Mouse (Mus musculus): ENCODE measurements at regions not wholly inside any gene's neighbourhood (a gene's known extent, or its start where the extent isn't known, plus 50 kb on each side); places are given as distances from the start of the nearest gene placed in this dataset.

DNA sequence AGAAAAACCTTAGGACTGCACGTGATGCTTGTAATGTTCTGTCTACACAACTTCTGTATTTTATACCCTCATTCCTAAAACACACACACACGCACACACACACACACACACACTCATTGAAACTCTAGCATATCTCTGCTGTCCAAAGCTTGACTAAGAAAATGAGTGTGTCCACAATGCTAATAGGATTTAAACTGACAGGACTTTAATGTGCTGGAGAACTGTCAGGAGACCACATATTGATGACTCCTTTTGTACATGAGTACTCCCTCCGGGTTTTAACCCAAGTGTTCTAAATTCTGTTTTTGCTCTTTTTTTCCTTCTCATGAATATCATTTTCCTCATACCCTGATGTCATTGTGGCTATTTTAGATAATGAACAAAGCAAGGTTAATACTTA lies 283.4 kb downstream of the Kctd12 start:
- no peaks in the 10 kb centered on the region for H3K27me3 ChIP-seq (ENCODE audit: control insufficient read depth, insufficient read depth, low read length)
- H3K4me3 ChIP-seq (ENCODE audit: control insufficient read depth, insufficient read depth, low read length), result no peak overlapping the region
- H3K4me1 ChIP-seq (replicated peaks; ENCODE audit: control insufficient read depth, insufficient read depth, low read length), result no peaks in the 10 kb centered on the region
- H3K36me3 ChIP-seq (ENCODE audit: control insufficient read depth, insufficient read depth, low read length), result no peaks in the 10 kb centered on the region
- 88% methylated on average over 3 of the region's 3 CpGs for WGBS
- H3K27ac ChIP-seq (ENCODE audit: control insufficient read depth, insufficient read depth, low read length), result no peak overlapping the region
- TF ChIP-seq POLR2A (IDR thresholded peaks at IDR 0.05; ENCODE audit: control insufficient read depth, extremely low read depth, insufficient read depth, low read length, poor library complexity) (no peak), CTCF (IDR thresholded peaks at IDR 0.05; ENCODE audit: borderline replicate concordance, control insufficient read depth, extremely low read depth, insufficient read depth, low read length, poor library complexity) (no peak)
- DNase-seq, result no peak

- Histone ChIP-seq H3K4me3 (ENCODE audit: control insufficient read depth, insufficient read depth, low read length) (no peak overlapping the region), H3K27me3 (ENCODE audit: control insufficient read depth, insufficient read depth, low read length) (no peaks in the 10 kb centered on the region), H3K27ac (ENCODE audit: control insufficient read depth, insufficient read depth, low read length) (no peak overlapping the region), H3K36me3 (ENCODE audit: control insufficient read depth, insufficient read depth, low read length) (no peaks in the 10 kb centered on the region), H3K4me1 (replicated peaks; ENCODE audit: control insufficient read depth, insufficient read depth, low read length) (no peaks in the 10 kb centered on the region)
- no peak for TF ChIP-seq CTCF (IDR thresholded peaks at IDR 0.05; ENCODE audit: borderline replicate concordance, control insufficient read depth, extremely low read depth, insufficient read depth, low read length, poor library complexity)
- 67% methylated on average over 1 of the region's 1 CpGs for WGBS
- no peak for DNase-seq
These were observed 295.6 kb downstream of the Kctd12 start for GRCm38 (mm10) chr14:102686791-102687190.

DNA sequence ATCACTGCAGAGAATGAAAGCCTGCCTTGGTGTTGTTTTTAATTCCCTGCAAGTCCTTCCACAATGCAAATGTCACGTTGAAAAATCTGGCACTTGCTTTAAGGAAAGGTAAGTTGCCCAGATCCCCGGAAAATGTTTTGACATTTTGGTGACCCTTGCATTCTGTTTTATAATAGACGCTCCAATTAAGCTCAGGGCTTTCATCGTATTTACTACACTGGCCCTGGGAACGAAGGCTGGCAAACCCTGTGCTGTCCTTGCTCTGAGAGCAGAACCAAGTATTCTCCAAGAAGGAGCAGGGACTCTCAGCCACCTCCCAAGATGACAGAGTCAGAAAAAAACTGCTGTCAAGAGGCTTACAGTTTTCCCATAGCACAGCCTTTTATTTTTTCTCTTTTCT lies 305.9 kb downstream of the Kctd12 start:
- no peaks in the 10 kb centered on the region for H3K27me3 ChIP-seq (ENCODE audit: control insufficient read depth, insufficient read depth, low read length)
- no peaks in the 10 kb centered on the region for H3K4me1 ChIP-seq (replicated peaks; ENCODE audit: control insufficient read depth, insufficient read depth, low read length)
- H3K27ac ChIP-seq (ENCODE audit: control insufficient read depth, insufficient read depth, low read length), result no peak overlapping the region
- no peak for TF ChIP-seq CTCF (IDR thresholded peaks at IDR 0.05; ENCODE audit: borderline replicate concordance, control insufficient read depth, extremely low read depth, insufficient read depth, low read length, poor library complexity)
- no peak for TF ChIP-seq POLR2A (IDR thresholded peaks at IDR 0.05; ENCODE audit: control insufficient read depth, extremely low read depth, insufficient read depth, low read length, poor library complexity)
- no peaks in the 10 kb centered on the region for H3K36me3 ChIP-seq (ENCODE audit: control insufficient read depth, insufficient read depth, low read length)
- 83% methylated on average over 5 of the region's 5 CpGs for WGBS
- DNase-seq, result no peak
- H3K4me3 ChIP-seq (ENCODE audit: control insufficient read depth, insufficient read depth, low read length), result no peak overlapping the region

DNA sequence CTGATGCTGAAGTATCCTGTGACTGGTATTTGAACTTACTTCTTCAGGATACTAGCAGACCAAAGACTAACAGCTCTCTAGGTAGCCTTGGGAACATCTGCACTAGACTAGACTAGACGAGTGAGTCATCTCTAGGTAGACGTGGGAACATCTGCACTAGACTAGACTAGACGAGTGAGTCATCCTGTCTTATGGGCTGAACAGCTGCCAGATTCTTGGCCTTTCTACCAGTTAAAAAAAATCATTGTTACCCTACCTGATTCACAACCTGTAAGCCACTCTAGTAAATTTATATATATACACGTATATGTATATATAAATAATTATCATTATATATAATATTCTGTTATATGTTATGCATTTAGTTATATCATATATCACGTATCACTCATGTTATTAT lies 307.8 kb downstream of the Kctd12 start:
- H3K27ac ChIP-seq (ENCODE audit: control insufficient read depth, insufficient read depth, low read length), result no peak overlapping the region
- no peak overlapping the region for H3K4me3 ChIP-seq (ENCODE audit: control insufficient read depth, insufficient read depth, low read length)
- TF ChIP-seq POLR2A (IDR thresholded peaks at IDR 0.05; ENCODE audit: control insufficient read depth, extremely low read depth, insufficient read depth, low read length, poor library complexity) (no peak), CTCF (IDR thresholded peaks at IDR 0.05; ENCODE audit: borderline replicate concordance, control insufficient read depth, extremely low read depth, insufficient read depth, low read length, poor library complexity) (no peak)
- no peak for DNase-seq
- H3K27me3 ChIP-seq (ENCODE audit: control insufficient read depth, insufficient read depth, low read length), result no peaks in the 10 kb centered on the region
- H3K4me1 ChIP-seq (replicated peaks; ENCODE audit: control insufficient read depth, insufficient read depth, low read length), result no peaks in the 10 kb centered on the region
- WGBS, result 89% methylated on average over 5 of the region's 5 CpGs
- no peaks in the 10 kb centered on the region for H3K36me3 ChIP-seq (ENCODE audit: control insufficient read depth, insufficient read depth, low read length)

DNA sequence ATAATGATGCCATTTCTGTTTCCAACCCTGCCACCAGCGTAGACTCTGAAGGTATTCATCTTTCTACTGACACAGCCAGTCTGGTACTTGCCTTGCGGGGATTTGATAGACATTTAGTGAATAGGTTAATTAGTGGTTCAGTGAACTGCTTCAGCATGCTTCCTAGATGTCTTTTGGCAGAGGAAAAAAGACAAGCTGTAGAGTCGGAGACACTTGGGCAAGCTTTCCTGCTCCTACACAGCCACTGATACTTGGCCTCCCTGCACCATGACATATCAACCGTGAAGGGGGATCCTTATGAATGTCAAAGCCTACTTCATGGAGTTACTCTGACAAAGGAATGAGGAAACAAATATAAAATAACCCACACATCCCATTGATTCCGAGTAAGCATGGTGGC lies 308.7 kb downstream of the Kctd12 start:
- H3K4me1 ChIP-seq (replicated peaks; ENCODE audit: control insufficient read depth, insufficient read depth, low read length), result no peaks in the 10 kb centered on the region
- no peak overlapping the region for H3K4me3 ChIP-seq (ENCODE audit: control insufficient read depth, insufficient read depth, low read length)
- no peak for DNase-seq
- no peaks in the 10 kb centered on the region for H3K36me3 ChIP-seq (ENCODE audit: control insufficient read depth, insufficient read depth, low read length)
- WGBS, result 94% methylated on average over 5 of the region's 5 CpGs
- H3K27me3 ChIP-seq (ENCODE audit: control insufficient read depth, insufficient read depth, low read length), result no peaks in the 10 kb centered on the region
- no peak overlapping the region for H3K27ac ChIP-seq (ENCODE audit: control insufficient read depth, insufficient read depth, low read length)
- TF ChIP-seq POLR2A (IDR thresholded peaks at IDR 0.05; ENCODE audit: control insufficient read depth, extremely low read depth, insufficient read depth, low read length, poor library complexity) (no peak), CTCF (IDR thresholded peaks at IDR 0.05; ENCODE audit: borderline replicate concordance, control insufficient read depth, extremely low read depth, insufficient read depth, low read length, poor library complexity) (no peak)

DNA sequence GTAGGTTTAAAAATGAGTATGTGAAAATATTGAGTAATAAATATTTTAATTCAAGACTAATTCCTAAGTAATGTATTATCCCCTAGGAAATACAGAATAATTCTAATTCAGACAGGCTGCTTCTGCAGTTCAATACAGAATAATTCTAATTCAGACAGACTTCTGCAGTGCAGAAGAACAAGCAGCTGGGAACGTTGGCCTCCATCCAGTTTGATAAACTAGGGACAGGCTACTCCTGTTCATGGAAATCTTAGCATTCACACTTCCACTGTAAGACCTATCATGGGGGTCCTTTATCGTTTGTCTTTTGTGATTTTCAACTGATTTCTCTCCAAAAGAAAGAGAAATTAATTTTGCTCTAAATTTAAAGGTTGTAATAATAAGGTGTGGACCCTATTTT lies 319.2 kb downstream of the Kctd12 start:
- Histone ChIP-seq H3K4me3 (ENCODE audit: control insufficient read depth, insufficient read depth, low read length) (no peak overlapping the region), H3K36me3 (ENCODE audit: control insufficient read depth, insufficient read depth, low read length) (no peaks in the 10 kb centered on the region), H3K27ac (ENCODE audit: control insufficient read depth, insufficient read depth, low read length) (no peak overlapping the region), H3K4me1 (replicated peaks; ENCODE audit: control insufficient read depth, insufficient read depth, low read length) (no peaks in the 10 kb centered on the region), H3K27me3 (ENCODE audit: control insufficient read depth, insufficient read depth, low read length) (no peaks in the 10 kb centered on the region)
- TF ChIP-seq POLR2A (IDR thresholded peaks at IDR 0.05; ENCODE audit: control insufficient read depth, extremely low read depth, insufficient read depth, low read length, poor library complexity) (no peak), CTCF (IDR thresholded peaks at IDR 0.05; ENCODE audit: borderline replicate concordance, control insufficient read depth, extremely low read depth, insufficient read depth, low read length, poor library complexity) (no peak)
- 84% methylated on average over 2 of the region's 2 CpGs for WGBS
- no peak for DNase-seq

- no peaks in the 10 kb centered on the region for H3K36me3 ChIP-seq (ENCODE audit: control insufficient read depth, insufficient read depth, low read length)
- 83% methylated on average over 11 of the region's 11 CpGs for WGBS
These were observed 322.1 kb downstream of the Kctd12 start for GRCm38 (mm10) chr14:102660351-102660750.

More at GRCm38 (mm10) chr14:102660351-102660750, 322.1 kb downstream of the Kctd12 start:
- H3K4me1 ChIP-seq (replicated peaks; ENCODE audit: control insufficient read depth, insufficient read depth, low read length), result no peaks in the 10 kb centered on the region
- TF ChIP-seq POLR2A (IDR thresholded peaks at IDR 0.05; ENCODE audit: control insufficient read depth, extremely low read depth, insufficient read depth, low read length, poor library complexity) (no peak), CTCF (IDR thresholded peaks at IDR 0.05; ENCODE audit: borderline replicate concordance, control insufficient read depth, extremely low read depth, insufficient read depth, low read length, poor library complexity) (no peak)
- no peak overlapping the region for H3K27ac ChIP-seq (ENCODE audit: control insufficient read depth, insufficient read depth, low read length)
- H3K4me3 ChIP-seq (ENCODE audit: control insufficient read depth, insufficient read depth, low read length), result no peak overlapping the region
- DNase-seq, result no peak
- no peaks in the 10 kb centered on the region for H3K27me3 ChIP-seq (ENCODE audit: control insufficient read depth, insufficient read depth, low read length)

All from thymus, adult 2 months (tissue).